Mouse (Mus musculus) megakaryocyte, adult 5-6 weeks (primary cell): Measurements from ENCODE around the gene Bpifa5. TPM values are rescaled to one million over a fixed set of nuclear protein-coding genes. Genes with fewer than 3 reads are reported as not detected.
A peak's percentile ranks its signal among the peaks of the same experiment; 100 is the strongest.

Experiments used
- ATAC-seq: 2 replicates; pipeline ENCODE4 v1.8.0; 2016; ENCODE audit warnings: mild to moderate bottlenecking, inconsistent platforms; ENCODE audit not compliant: poor library complexity, severe bottlenecking
- total RNA-seq, 2 experiments: library from RNA; stranded (forward) in 1 of 2; stranded (reverse) in 1 of 2; fragments of 153-499, 151-499 nt in 1 of 2; fragments of 221-1000, 200-1000 nt in 1 of 2; gene quantifications; 2 replicates each; pipeline versions ENCODE4 v1.2.3 to v1.2.4; 2015 to 2017

Bpifa5 gene
- total RNA-seq, 2 experiments from 2014 or later = not detected

DNA sequence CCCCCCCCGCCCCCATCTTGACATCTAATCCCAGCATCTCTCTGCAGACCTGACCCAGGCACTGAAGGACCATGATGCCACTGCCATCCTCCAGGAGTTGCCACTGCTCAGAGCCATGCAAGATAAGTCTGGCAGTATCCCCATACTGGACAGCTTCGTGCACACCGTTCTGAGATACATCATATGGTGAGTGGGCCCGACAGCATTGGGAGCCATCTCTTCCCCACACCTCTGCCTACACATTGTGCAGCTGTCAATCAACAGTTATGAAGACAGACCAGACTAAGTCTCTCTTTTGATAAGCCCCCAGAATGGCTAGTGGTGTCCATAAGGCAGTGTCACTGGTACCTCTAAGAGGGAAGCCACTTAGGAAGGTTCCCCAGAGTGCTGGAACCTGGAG, 42.2 kb downstream of the Bpifa5 start:
- no peak for ATAC-seq

- 0 out of 2 replicates have a peak, but pooled peaks have one; percentile 59 for ATAC-seq
Measured at GRCm38 (mm10) chr2:154206908-154207307, 44.5 kb downstream of the Bpifa5 start.

DNA sequence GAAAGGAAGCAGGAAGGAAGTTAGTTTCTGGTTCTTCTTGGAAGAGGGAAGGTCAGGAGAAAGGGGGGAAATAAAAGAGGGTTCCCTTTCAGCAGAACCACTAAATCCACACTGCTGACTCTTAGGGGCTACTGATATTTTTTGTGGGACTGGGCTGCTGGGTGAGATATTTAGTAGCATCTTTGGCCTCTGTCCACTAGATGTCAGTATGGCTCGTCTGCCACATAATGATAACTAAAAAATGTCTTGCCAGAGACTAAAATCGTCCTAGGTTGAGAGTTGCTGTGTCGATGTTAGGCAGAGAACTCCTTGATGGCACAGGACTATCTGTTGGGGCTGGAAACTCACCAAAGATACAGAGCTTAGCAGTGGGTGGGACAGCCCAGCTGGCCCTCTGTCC, 46.7 kb downstream of the Bpifa5 start:
- no peak for ATAC-seq

GRCm38 (mm10) chr2:154211121-154211520, 48.7 kb downstream of the Bpifa5 start:
- no peak for ATAC-seq

DNA sequence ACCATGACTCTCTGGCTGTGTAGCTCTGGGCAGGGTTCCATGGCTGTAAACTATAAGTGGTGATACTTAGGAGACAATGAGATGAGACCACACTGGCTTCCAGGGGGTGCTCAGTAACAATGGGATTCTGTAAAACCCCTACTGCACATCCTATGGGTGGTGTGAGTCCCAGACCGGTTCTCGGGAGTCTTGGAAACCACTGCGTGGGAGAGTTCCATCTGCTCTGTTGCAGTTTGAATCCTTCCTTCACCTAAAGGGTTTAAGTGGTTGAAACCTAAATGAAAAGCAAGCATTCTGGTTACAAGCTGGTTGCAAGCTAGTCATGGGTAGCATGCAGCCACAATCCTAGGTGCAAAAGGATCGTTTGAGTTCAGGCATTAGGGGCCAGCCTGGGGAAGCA, 49.5 kb downstream of the Bpifa5 start:
- no peak for ATAC-seq

GRCm38 (mm10) chr2:154215191-154215590, 52.8 kb downstream of the Bpifa5 start:
- peak; percentile 72 for ATAC-seq

Other genes with a start within 250 kb of the Bpifa5 start
- not detected in 2 replicates for gene Bpifb3, start 244.4 kb upstream of the Bpifa5 start, total RNA-seq (2015)
- not detected in 2 replicates for gene Bpifb3, start 244.4 kb upstream of the Bpifa5 start, total RNA-seq (2017)
- gene Bpifb4, start 224.4 kb upstream of the Bpifa5 start, total RNA-seq (2015) = not detected in 2 replicates
- not detected in 2 replicates for gene Bpifb4, start 224.4 kb upstream of the Bpifa5 start, total RNA-seq (2017)
- not detected in 2 replicates for gene Bpifa6, start 187.7 kb upstream of the Bpifa5 start, total RNA-seq (2015)
- not detected in 2 replicates for gene Bpifa6, start 187.7 kb upstream of the Bpifa5 start, total RNA-seq (2017)
- not detected in 2 replicates for gene Bpifa2, start 154.3 kb upstream of the Bpifa5 start, total RNA-seq (2015)
- not detected in 2 replicates for gene Bpifa2, start 154.3 kb upstream of the Bpifa5 start, total RNA-seq (2017)
- not detected in 2 replicates for gene Bpifa3, start 32.3 kb upstream of the Bpifa5 start, total RNA-seq (2015)
- not detected in 2 replicates for gene Bpifa3, start 32.3 kb upstream of the Bpifa5 start, total RNA-seq (2017)
- not detected in 2 replicates for gene Bpifa1, start 19.7 kb upstream of the Bpifa5 start, total RNA-seq (2015)
- gene Bpifa1, start 19.7 kb upstream of the Bpifa5 start, total RNA-seq (2017) = not detected in 2 replicates
- not detected in 2 replicates for gene Bpifb1, start 28.2 kb downstream of the Bpifa5 start, total RNA-seq (2015)
- not detected in 2 replicates for gene Bpifb1, start 28.2 kb downstream of the Bpifa5 start, total RNA-seq (2017)
- gene Bpifb5, start 61.1 kb downstream of the Bpifa5 start, total RNA-seq (2015) = not detected in 2 replicates
- gene Bpifb5, start 61.1 kb downstream of the Bpifa5 start, total RNA-seq (2017) = not detected in 2 replicates
- not detected in 2 replicates for gene Bpifb9a, start 95.2 kb downstream of the Bpifa5 start, total RNA-seq (2015)
- gene Bpifb9a, start 95.2 kb downstream of the Bpifa5 start, total RNA-seq (2017) = not detected in 2 replicates
- not detected in 2 replicates for gene Bpifb9b, start 144.6 kb downstream of the Bpifa5 start, total RNA-seq (2015)
- gene Bpifb9b, start 144.6 kb downstream of the Bpifa5 start, total RNA-seq (2017) = not detected in 2 replicates
- gene Cdk5rap1, start 210.4 kb downstream of the Bpifa5 start, total RNA-seq (2015) = 6.5 and 9.8 TPM in 2 replicates
- gene Cdk5rap1, start 210.4 kb downstream of the Bpifa5 start, total RNA-seq (2017) = 12.9 and 13.5 TPM in 2 replicates
- gene Snta1, start 245.5 kb downstream of the Bpifa5 start, total RNA-seq (2015) = 0.22 and 0.62 TPM in 2 replicates
- 1.1 and 1.4 TPM in 2 replicates for gene Snta1, start 245.5 kb downstream of the Bpifa5 start, total RNA-seq (2017)